In genomic region chr11:4134400-4134799, GRCm38 (mm10) we compare ENCODE assay signal across 8 mouse cellular contexts. TPM values are rescaled to one million over a fixed set of nuclear protein-coding genes. Genes with fewer than 3 reads are reported as not detected.
DNase-seq lines count a peak whose midpoint lies in the region; ATAC-seq and TF ChIP-seq lines count a peak whose summit lies in the region.

No protein-coding gene starts in this region.

- H3K4me3 ChIP-seq in heart, adult 2 months = no peak overlapping the region
- H3K4me3 ChIP-seq in forebrain, embryonic 13.5 days = peak overlapping the region; percentile 71
- peak overlapping the region; percentile 89 for H3K4me3 ChIP-seq in liver, embryonic 16.5 days (ENCODE audit: low read depth, low read length)

- H3K4me2 ChIP-seq in forebrain, embryonic 13.5 days = peak overlapping the region; percentile 91
- H3K4me2 ChIP-seq in liver, embryonic 16.5 days (ENCODE audit: low read depth, low read length) = peak overlapping the region; percentile 92

- no peak for TF ChIP-seq EP300 in heart, adult 2 months (IDR thresholded peaks at IDR 0.05; ENCODE audit: insufficient read depth, low read depth, low read length)

- TF ChIP-seq POLR2A in heart, adult 2 months (IDR thresholded peaks at IDR 0.05; ENCODE audit: insufficient read depth, low read depth, low read length) = no peak

- intact Hi-C loops in heart, adult 2 months (cut with DNase I) = loop anchor here (2.0 to 5.0 kb wide), 2 partner anchors 26 to 288 kb away; partner anchors contain the start of genes Ccdc157 and Sf3a1

- no peaks in the 10 kb centered on the region for H3K36me3 ChIP-seq in heart, adult 2 months (ENCODE audit: control insufficient read depth, insufficient read depth, low read length)
- peaks cover 27% of the 10 kb centered on the region for H3K36me3 ChIP-seq in forebrain, embryonic 13.5 days (ENCODE audit: poor library complexity, severe bottlenecking)
- H3K36me3 ChIP-seq in liver, embryonic 16.5 days (ENCODE audit: control insufficient read depth, insufficient read depth) = no peaks in the 10 kb centered on the region

- no peak overlapping the region for H3K27ac ChIP-seq in heart, adult 2 months
- no peak overlapping the region for H3K27ac ChIP-seq in forebrain, embryonic 13.5 days
- no peak overlapping the region for H3K27ac ChIP-seq in liver, embryonic 16.5 days (ENCODE audit: low read length)

- DNase-seq in heart, adult 2 months = no peak
- no peak for DNase-seq in heart, adult 18-20 months
- DNase-seq in 416B (ENCODE audit: low read depth) = peak; percentile 83
- DNase-seq in c-Kit-positive CD71-positive TER-119-positive erythroid progenitor cells, embryonic 14.5 days (ENCODE audit: low spot score) = no peak
- DNase-seq in thymus, postnatal 10 days (ENCODE audit: low spot score in 2 of 2) = no peak
- DNase-seq in urinary bladder, postnatal 36 days (ENCODE audit: low spot score in 2 of 2) = no peak

- H3K9ac ChIP-seq in heart, adult 2 months (ENCODE audit: low read depth, low read length) = peak overlapping the region; percentile 54
- no peak overlapping the region for H3K9ac ChIP-seq in forebrain, embryonic 13.5 days
- H3K9ac ChIP-seq in liver, embryonic 16.5 days (ENCODE audit: low read depth, low read length) = no peak overlapping the region

- 59% methylated on average over 6 of the region's 6 CpGs for WGBS in heart, adult 2 months
- 57% methylated on average over 6 of the region's 6 CpGs for WGBS in forebrain, embryonic 13.5 days
- 46% methylated on average over 6 of the region's 6 CpGs for WGBS in liver, embryonic 16.5 days (ENCODE audit: insufficient replicate concordance)

- TF ChIP-seq CTCF in heart, adult 2 months (IDR thresholded peaks at IDR 0.05) = no peak

- H3K79me2 ChIP-seq in heart, adult 2 months (replicated peaks; ENCODE audit: control insufficient read depth, insufficient read depth, low read length) = no peaks in the 10 kb centered on the region; the same call in 1 of the 2 replicates

- peaks cover 6% of the 10 kb centered on the region for H3K4me1 ChIP-seq in heart, adult 2 months (ENCODE audit: control insufficient read depth, insufficient read depth, low read length)
- H3K4me1 ChIP-seq in forebrain, embryonic 13.5 days = peaks cover 26% of the 10 kb centered on the region
- H3K4me1 ChIP-seq in liver, embryonic 16.5 days (ENCODE audit: control insufficient read depth, low read depth, low read length) = peaks cover 11% of the 10 kb centered on the region

- H3K27me3 ChIP-seq in heart, adult 2 months (ENCODE audit: control insufficient read depth, insufficient read depth, low read length) = no peaks in the 10 kb centered on the region
- no peaks in the 10 kb centered on the region for H3K27me3 ChIP-seq in forebrain, embryonic 13.5 days
- no peaks in the 10 kb centered on the region for H3K27me3 ChIP-seq in liver, embryonic 16.5 days (ENCODE audit: control insufficient read depth, insufficient read depth, low read depth, low read length)

- no peaks in the 10 kb centered on the region for H3K9me3 ChIP-seq in forebrain, embryonic 13.5 days (replicated peaks)
- no peaks in the 10 kb centered on the region for H3K9me3 ChIP-seq in liver, embryonic 16.5 days (replicated peaks; ENCODE audit: control insufficient read depth, low read length)

- ATAC-seq in forebrain, embryonic 13.5 days = no peak
- no peak for ATAC-seq in liver, embryonic 16.5 days (ENCODE audit: low read depth)

RNA-seq across cellular contexts. Expression of gene Rnf215, which starts 0.6 kb away (rescaled TPM):
- 10 to 100 TPM; 12.9 to 13.4 TPM for total RNA-seq in heart, adult 2 months (2021)
- 16.1 and 17.7 TPM in 2 replicates for polyA plus RNA-seq in heart, adult 2 months (2012; rRNA removed)
- 10 to 100 TPM; 11.6 to 13.5 TPM for total RNA-seq in heart, adult 18-20 months (2021)
- polyA plus RNA-seq in forebrain, embryonic 13.5 days (2015; fragmentation: Nextera tagmentation; extraction: Ambion mirVana) = 37.5 and 41.0 TPM in 2 replicates
- polyA plus RNA-seq in liver, embryonic 16.5 days (2015; fragmentation: Nextera tagmentation; extraction: Ambion mirVana) = 4.6 and 5.0 TPM in 2 replicates

RNA-seq across cellular contexts. Expression of gene Sec14l2, which starts 11.2 kb away (rescaled TPM):
- total RNA-seq in heart, adult 2 months (2021) = under 1 TPM; 0.52 to 0.89 TPM
- 0.35 and 0.53 TPM in 2 replicates for polyA plus RNA-seq in heart, adult 2 months (2012; rRNA removed)
- total RNA-seq in heart, adult 18-20 months (2021) = under 1 TPM; 0.44 to 0.87 TPM
- 1.5 and 2.3 TPM in 2 replicates for polyA plus RNA-seq in forebrain, embryonic 13.5 days (2015; fragmentation: Nextera tagmentation; extraction: Ambion mirVana)
- 11.6 and 12.0 TPM in 2 replicates for polyA plus RNA-seq in liver, embryonic 16.5 days (2015; fragmentation: Nextera tagmentation; extraction: Ambion mirVana)

RNA-seq across cellular contexts. Expression of gene Ccdc157, which starts 25.7 kb away (rescaled TPM):
- 1 to 10 TPM; 4.5 to 4.6 TPM for total RNA-seq in heart, adult 2 months (2021)
- 6.7 and 9.9 TPM in 2 replicates for polyA plus RNA-seq in heart, adult 2 months (2012; rRNA removed)
- 1 to 10 TPM; 3.5 to 5.2 TPM for total RNA-seq in heart, adult 18-20 months (2021)
- polyA plus RNA-seq in forebrain, embryonic 13.5 days (2015; fragmentation: Nextera tagmentation; extraction: Ambion mirVana) = 5.3 and 7.2 TPM in 2 replicates
- 0.39 and 0.79 TPM in 2 replicates for polyA plus RNA-seq in liver, embryonic 16.5 days (2015; fragmentation: Nextera tagmentation; extraction: Ambion mirVana)

RNA-seq across cellular contexts. Expression of gene Sf3a1, which starts 25.8 kb away (rescaled TPM):
- 10 to 100 TPM; 37.2 to 38.7 TPM for total RNA-seq in heart, adult 2 months (2021)
- polyA plus RNA-seq in heart, adult 2 months (2012; rRNA removed) = 17.9 and 23.4 TPM in 2 replicates
- 10 to 100 TPM; 33.4 to 38.3 TPM for total RNA-seq in heart, adult 18-20 months (2021)
- polyA plus RNA-seq in forebrain, embryonic 13.5 days (2015; fragmentation: Nextera tagmentation; extraction: Ambion mirVana) = 61.2 and 66.8 TPM in 2 replicates
- 15.9 and 18.2 TPM in 2 replicates for polyA plus RNA-seq in liver, embryonic 16.5 days (2015; fragmentation: Nextera tagmentation; extraction: Ambion mirVana)

RNA-seq across cellular contexts. Expression of gene Mtfp1, which starts 39.2 kb away (rescaled TPM):
- total RNA-seq in heart, adult 2 months (2021) = 100 to 1,000 TPM; 129 to 141 TPM
- 158 and 167 TPM in 2 replicates for polyA plus RNA-seq in heart, adult 2 months (2012; rRNA removed)
- total RNA-seq in heart, adult 18-20 months (2021) = 100 to 1,000 TPM; 133 to 172 TPM
- 7.0 and 7.5 TPM in 2 replicates for polyA plus RNA-seq in forebrain, embryonic 13.5 days (2015; fragmentation: Nextera tagmentation; extraction: Ambion mirVana)
- 17.9 and 19.7 TPM in 2 replicates for polyA plus RNA-seq in liver, embryonic 16.5 days (2015; fragmentation: Nextera tagmentation; extraction: Ambion mirVana)
